17 mouse cellular contexts compared by ENCODE assay signal in genomic region chr2:126495832-126496695, GRCm38 (mm10). TPM values are rescaled to one million over a fixed set of nuclear protein-coding genes. Genes with fewer than 3 reads are reported as not detected.
A peak's percentile ranks its signal among the peaks of the same experiment; 100 is the strongest.
DNase-seq lines count a peak whose midpoint lies in the region; ATAC-seq and TF ChIP-seq lines count a peak whose summit lies in the region.
"Had no signal": no experiment of that assay in that cellular context is flagged by ENCODE, and none has a peak within 500 bp of the region (broad histone marks: within the 10 kb centered on the region; RNA-seq: fewer than 3 reads in every experiment).

No protein-coding gene starts in this region.

- no peaks in the 10 kb centered on the region for H3K36me3 ChIP-seq in midbrain, embryonic 14.5 days (ENCODE audit: control insufficient read depth, insufficient read depth, low read length)
- no peaks in the 10 kb centered on the region for H3K36me3 ChIP-seq in midbrain, embryonic 10.5 days
- no peaks in the 10 kb centered on the region for H3K36me3 ChIP-seq in CH12.LX (replicated peaks in 1 of 2; ENCODE audit: control insufficient read depth in 1 of 2, insufficient read depth in 1 of 2, low read length in 1 of 2)
- H3K36me3 ChIP-seq in lung, postnatal 0 days (ENCODE audit: insufficient read depth, low read length): no peaks in the 10 kb centered on the region
- H3K36me3 ChIP-seq: embryonic facial prominence, embryonic 12.5 days; forebrain, embryonic 10.5 days had no signal

- TF ChIP-seq POLR2A in CH12.LX (IDR thresholded peaks at IDR 0.05; ENCODE audit: low read depth, low read length): no peak

- no peak overlapping the region for H3K9ac ChIP-seq in midbrain, embryonic 14.5 days (replicated peaks; ENCODE audit: low read length)
- no peak overlapping the region for H3K9ac ChIP-seq in CH12.LX (ENCODE audit: insufficient read depth, low read depth)
- H3K9ac ChIP-seq in lung, postnatal 0 days (replicated peaks; ENCODE audit: low read depth): no peak overlapping the region
- H3K9ac ChIP-seq: embryonic facial prominence, embryonic 12.5 days; liver, embryonic 14.5 days had no signal

- TF ChIP-seq CTCF in CH12.LX (conservative IDR thresholded peaks at IDR 0.05 in 1 of 2, IDR thresholded peaks at IDR 0.05 in 1 of 2; ENCODE audit: low read depth in 2 of 2, low read length in 2 of 2): no peak
- no peak for TF ChIP-seq CTCF in lung, postnatal 0 days (IDR thresholded peaks at IDR 0.05)

- TF ChIP-seq EP300 in CH12.LX (IDR thresholded peaks at IDR 0.05; ENCODE audit: low read length): no peak
- TF ChIP-seq EP300 in lung, postnatal 0 days (IDR thresholded peaks at IDR 0.05): no peak

- no peak overlapping the region for H3K4me3 ChIP-seq in midbrain, embryonic 14.5 days (replicated peaks; ENCODE audit: low read depth, low read length)
- no peak overlapping the region for H3K4me3 ChIP-seq in midbrain, embryonic 10.5 days
- H3K4me3 ChIP-seq in CH12.LX (replicated peaks in 1 of 3; ENCODE audit: low read depth in 2 of 3, low read length in 2 of 3, poor library complexity in 1 of 3): no peak overlapping the region
- no peak overlapping the region for H3K4me3 ChIP-seq in lung, postnatal 0 days (ENCODE audit: low read depth, low read length)
- H3K4me3 ChIP-seq: embryonic facial prominence, embryonic 12.5 days; forebrain, embryonic 10.5 days; heart, adult 2 months had no signal

- dilution Hi-C loops in CH12.LX (cut with MboI; ENCODE audit: extremely low pct_ligation_motif_present, extremely low pct_unique_long_range_greater_than_20kb, low sequenced_read_pairs): no loop called here

- H3K79me2 ChIP-seq in CH12.LX (replicated peaks; ENCODE audit: control insufficient read depth, extremely low read depth, insufficient read depth, poor library complexity, severe bottlenecking): no peaks in the 10 kb centered on the region

- no peak for DNase-seq in midbrain, embryonic 14.5 days
- no peak for DNase-seq in midbrain, embryonic 10.5 days (ENCODE audit: low spot score)
- DNase-seq in CH12.LX (ENCODE audit: extremely low read depth): no peak
- peak; percentile 38 for DNase-seq in thymus, postnatal 25 days
- no peak for DNase-seq in lung, postnatal 0 days (ENCODE audit: low spot score)
- no peak for DNase-seq in cerebellum, adult 8-10 months
- no peak for DNase-seq in right cerebral cortex, postnatal 14 days
- DNase-seq: cerebellum, adult 9-11 months; heart, postnatal 10 days; left cerebral cortex, postnatal 4 days; lung, postnatal 4 days had no signal

- peak; percentile 27; the same call in 1 of the 2 replicates for ATAC-seq in midbrain, embryonic 14.5 days (ENCODE audit: low FRiP score, low TSS enrichment)
- peak; percentile 38 for ATAC-seq in megakaryocyte, adult 5-6 weeks (ENCODE audit: poor library complexity, severe bottlenecking)
- ATAC-seq in lung, postnatal 0 days: no peak
- ATAC-seq: intestine, postnatal 0 days had no signal

- no peaks in the 10 kb centered on the region for H3K27me3 ChIP-seq in midbrain, embryonic 14.5 days (ENCODE audit: control insufficient read depth, insufficient read depth, low read length)
- no peaks in the 10 kb centered on the region for H3K27me3 ChIP-seq in midbrain, embryonic 10.5 days (ENCODE audit: low read depth, poor library complexity, severe bottlenecking)
- no peaks in the 10 kb centered on the region for H3K27me3 ChIP-seq in CH12.LX (replicated peaks)
- no peaks in the 10 kb centered on the region for H3K27me3 ChIP-seq in lung, postnatal 0 days (replicated peaks; ENCODE audit: insufficient read depth, low read length)
- H3K27me3 ChIP-seq: embryonic facial prominence, embryonic 12.5 days had no signal

- no peaks in the 10 kb centered on the region for H3K4me1 ChIP-seq in midbrain, embryonic 14.5 days (ENCODE audit: control insufficient read depth, insufficient read depth, low read length)
- no peaks in the 10 kb centered on the region for H3K4me1 ChIP-seq in midbrain, embryonic 10.5 days
- peaks cover 12 to 45% of the 10 kb centered on the region in 2 experiments for H3K4me1 ChIP-seq in CH12.LX (ENCODE audit: control insufficient read depth in 1 of 2, insufficient read depth in 2 of 2)
- no peaks in the 10 kb centered on the region for H3K4me1 ChIP-seq in lung, postnatal 0 days (ENCODE audit: insufficient read depth, low read depth, low read length)
- H3K4me1 ChIP-seq: embryonic facial prominence, embryonic 12.5 days; forebrain, embryonic 10.5 days had no signal

- no peak overlapping the region for H3K4me2 ChIP-seq in midbrain, embryonic 14.5 days (ENCODE audit: low read length)
- peak overlapping the region; percentile 32; the same call in 1 of the 2 replicates for H3K4me2 ChIP-seq in CH12.LX (ENCODE audit: insufficient read depth, low read depth, poor library complexity, severe bottlenecking)
- H3K4me2 ChIP-seq in lung, postnatal 0 days (replicated peaks; ENCODE audit: low read depth, low read length): no peak overlapping the region
- H3K4me2 ChIP-seq: embryonic facial prominence, embryonic 12.5 days had no signal

- H3K9me3 ChIP-seq in midbrain, embryonic 14.5 days (ENCODE audit: control insufficient read depth, low read length): no peaks in the 10 kb centered on the region
- H3K9me3 ChIP-seq in midbrain, embryonic 10.5 days (replicated peaks): no peaks in the 10 kb centered on the region
- no peaks in the 10 kb centered on the region for H3K9me3 ChIP-seq in CH12.LX (replicated peaks; ENCODE audit: low read length)
- H3K9me3 ChIP-seq in lung, postnatal 0 days (ENCODE audit: low read length): no peaks in the 10 kb centered on the region
- H3K9me3 ChIP-seq: embryonic facial prominence, embryonic 12.5 days; forebrain, embryonic 10.5 days had no signal

- WGBS in midbrain, embryonic 14.5 days: 87% methylated on average over 14 of the region's 14 CpGs
- WGBS in midbrain, embryonic 10.5 days: 91% methylated on average over 14 of the region's 14 CpGs
- WGBS in lung, postnatal 0 days: 74% methylated on average over 14 of the region's 14 CpGs

- no peak for TF ChIP-seq RAD21 in CH12.LX (IDR thresholded peaks at IDR 0.05; ENCODE audit: low read depth, low read length)

- in situ Hi-C loops in CH12.LX (cut with MboI; ENCODE audit: low pct_ligation_motif_present, low pct_unique_long_range_greater_than_20kb, low sequenced_read_pairs): no loop called here

- H3K27ac ChIP-seq in midbrain, embryonic 14.5 days (replicated peaks; ENCODE audit: low read depth, low read length): no peak overlapping the region
- no peak overlapping the region for H3K27ac ChIP-seq in midbrain, embryonic 10.5 days (replicated peaks)
- H3K27ac ChIP-seq in CH12.LX (ENCODE audit: insufficient read depth, low read depth): no peak overlapping the region
- no peak overlapping the region for H3K27ac ChIP-seq in lung, postnatal 0 days (ENCODE audit: low read length)
- H3K27ac ChIP-seq: embryonic facial prominence, embryonic 12.5 days; forebrain, embryonic 10.5 days; heart, adult 2 months; liver, embryonic 14.5 days had no signal

TF ChIP-seq in CH12.LX, 34 proteins besides CTCF, POLR2A, EP300 and RAD21:
- 0 out of 2 replicates have a peak, but pooled peaks have one; percentile 15 for TF ChIP-seq IRF4 (IDR thresholded peaks at IDR 0.05; ENCODE audit: low read depth, low read length)
- TF ChIP-seq RCOR1 (conservative IDR thresholded peaks at IDR 0.05; ENCODE audit: low read depth, low read length): no peak
- TF ChIP-seq BHLHE40 (IDR thresholded peaks at IDR 0.05; ENCODE audit: low read depth, low read length): 0 out of 2 replicates have a peak, but pooled peaks have one; percentile 24
- TF ChIP-seq NRF1 (IDR thresholded peaks at IDR 0.05; ENCODE audit: low read depth, low read length): no peak
- no peak for TF ChIP-seq KAT2A (IDR thresholded peaks at IDR 0.05; ENCODE audit: insufficient replicate concordance, low read length)
- TF ChIP-seq JUN (IDR thresholded peaks at IDR 0.05; ENCODE audit: insufficient read depth, low read depth, low read length): no peak

RNA-seq across cellular contexts. Expression of gene Atp8b4, which starts 4.4 kb away (rescaled TPM):
- polyA plus RNA-seq in midbrain, embryonic 14.5 days (2014; fragmentation: Nextera tagmentation; extraction: Ambion mirVana): 0.13 TPM in 1 of 2 replicates, not detected in the other
- polyA plus RNA-seq in midbrain, embryonic 10.5 days (2016; fragmentation: Nextera tagmentation; extraction: Ambion mirVana): 0.07 and 0.12 TPM in 2 replicates
- total RNA-seq in CH12.LX (2012; rRNA removed) (1.0 and 1.9 TPM in 2 replicates), CH12.LX (2014; rRNA removed) (0.72 and 0.79 TPM in 2 replicates)
- 0.50 and 1.5 TPM in 2 replicates for polyA plus RNA-seq in CH12.LX (2012; ENCODE audit: insufficient read length, low read depth)
- 108 TPM in 2 replicates for total RNA-seq in megakaryocyte, adult 5-6 weeks (2015)
- total RNA-seq in megakaryocyte, adult 5-6 weeks (2017): 123 and 127 TPM in 2 replicates
- polyA plus RNA-seq in lung, postnatal 0 days (2015; fragmentation: Nextera tagmentation; extraction: Ambion mirVana): 1.4 and 1.7 TPM in 2 replicates

RNA-seq across cellular contexts. Expression of gene Slc27a2, which starts 56.1 kb away (rescaled TPM):
- polyA plus RNA-seq in midbrain, embryonic 14.5 days (2014; fragmentation: Nextera tagmentation; extraction: Ambion mirVana): 9.6 and 10.5 TPM in 2 replicates
- 1.3 and 2.3 TPM in 2 replicates for polyA plus RNA-seq in midbrain, embryonic 10.5 days (2016; fragmentation: Nextera tagmentation; extraction: Ambion mirVana)
- total RNA-seq in CH12.LX (2012; rRNA removed): not detected in 2 replicates
- not detected in 2 replicates for total RNA-seq in CH12.LX (2014; rRNA removed)
- polyA plus RNA-seq in CH12.LX (2012; ENCODE audit: insufficient read length, low read depth): not detected in 2 replicates
- not detected in 2 replicates for total RNA-seq in megakaryocyte, adult 5-6 weeks (2015)
- 0.07 and 0.53 TPM in 2 replicates for total RNA-seq in megakaryocyte, adult 5-6 weeks (2017)
- polyA plus RNA-seq in lung, postnatal 0 days (2015; fragmentation: Nextera tagmentation; extraction: Ambion mirVana): 1.0 and 1.2 TPM in 2 replicates
